Mouse (Mus musculus) midbrain, embryonic 15.5 days (tissue): ENCODE data around the gene Gm21954. TPM values are rescaled to one million over a fixed set of nuclear protein-coding genes. Genes with fewer than 3 reads are reported as not detected.

Experiments
- ATAC-seq: fragments of 200-750 bp; cut with Nextera tagmentation; replicated peaks from 2 replicates; pipeline ENCODE4 v1.8.0; 2017; ENCODE audit warnings: moderate TSS enrichment
- H3K27ac ChIP-seq: fragments of 300-500 bp; sonication (generic); 2 replicates; pipeline ENCODE4 v1.5.1; 2015; ENCODE audit warnings: mild to moderate bottlenecking, inconsistent platforms
- H3K27me3 ChIP-seq: fragments of 300-500 bp; sonication (generic); replicated peaks from 2 replicates; pipeline ENCODE4 v1.6.1; 2015; ENCODE audit warnings: inconsistent platforms
- H3K36me3 ChIP-seq: fragments of 300-500 bp; sonication (generic); replicated peaks from 2 replicates; pipeline ENCODE4 v1.6.1; 2015; ENCODE audit warnings: inconsistent platforms
- H3K4me1 ChIP-seq: fragments of 300-500 bp; sonication (generic); 2 replicates; pipeline ENCODE4 v1.6.1; 2015; ENCODE audit warnings: inconsistent platforms
- H3K4me2 ChIP-seq: fragments of 300-500 bp; sonication (generic); 2 replicates; pipeline ENCODE4 v1.6.1; 2015; ENCODE audit warnings: inconsistent platforms, mild to moderate bottlenecking, moderate library complexity
- H3K4me3 ChIP-seq: fragments of 300-500 bp; sonication (generic); 2 replicates; pipeline ENCODE4 v1.5.1; 2015; ENCODE audit warnings: mild to moderate bottlenecking, inconsistent platforms
- H3K9ac ChIP-seq: fragments of 300-500 bp; sonication (generic); 2 replicates; pipeline ENCODE4 v1.6.1; 2015; ENCODE audit warnings: mild to moderate bottlenecking, inconsistent platforms
- H3K9me3 ChIP-seq: fragments of 300-500 bp; sonication (generic); 2 replicates; pipeline ENCODE4 v1.6.1; 2016; ENCODE audit warnings: inconsistent platforms
- WGBS: fragments of 180-500 bp; shearing (Covaris S2); methylation state at CpG from one replicate; pipeline ENCODE4 v1.1.7; 2015; ENCODE audit warnings: mixed read lengths; 5-methylcytosine and 5-hydroxymethylcytosine counted together
- polyA plus RNA-seq: library from polyadenylated mRNA; unstranded; fragments of >200 nt; fragmentation: Nextera tagmentation; extraction: Ambion mirVana; gene quantifications from 2 replicates; pipeline ENCODE4 v1.2.1, GENCODE M21; 2015

Gene Gm21954
- polyA plus RNA-seq, 1 experiment from 2014 or later: not detected

DNA sequence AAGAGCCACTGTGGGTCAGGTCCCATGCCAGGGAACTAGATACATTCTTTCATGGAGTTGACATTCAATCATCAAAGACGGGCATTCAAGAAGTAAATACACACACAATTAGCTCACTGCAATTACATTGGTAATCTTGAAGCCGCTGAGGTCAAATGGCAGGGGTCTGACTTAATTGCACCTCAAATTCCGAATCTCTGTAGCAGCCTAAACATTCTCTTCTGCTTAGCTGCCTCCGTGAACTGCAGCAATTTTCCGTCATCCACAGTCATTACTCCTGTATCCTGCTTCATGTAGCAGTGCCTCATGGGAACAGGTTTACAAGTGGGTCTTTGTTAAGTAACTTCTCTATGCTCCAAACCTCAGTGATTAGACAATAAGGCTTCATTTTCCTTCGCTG, 20.0 kb upstream of the Gm21954 start:
- 58% methylated on average over 6 of the region's 6 CpGs for WGBS
- ATAC-seq: no peak

DNA sequence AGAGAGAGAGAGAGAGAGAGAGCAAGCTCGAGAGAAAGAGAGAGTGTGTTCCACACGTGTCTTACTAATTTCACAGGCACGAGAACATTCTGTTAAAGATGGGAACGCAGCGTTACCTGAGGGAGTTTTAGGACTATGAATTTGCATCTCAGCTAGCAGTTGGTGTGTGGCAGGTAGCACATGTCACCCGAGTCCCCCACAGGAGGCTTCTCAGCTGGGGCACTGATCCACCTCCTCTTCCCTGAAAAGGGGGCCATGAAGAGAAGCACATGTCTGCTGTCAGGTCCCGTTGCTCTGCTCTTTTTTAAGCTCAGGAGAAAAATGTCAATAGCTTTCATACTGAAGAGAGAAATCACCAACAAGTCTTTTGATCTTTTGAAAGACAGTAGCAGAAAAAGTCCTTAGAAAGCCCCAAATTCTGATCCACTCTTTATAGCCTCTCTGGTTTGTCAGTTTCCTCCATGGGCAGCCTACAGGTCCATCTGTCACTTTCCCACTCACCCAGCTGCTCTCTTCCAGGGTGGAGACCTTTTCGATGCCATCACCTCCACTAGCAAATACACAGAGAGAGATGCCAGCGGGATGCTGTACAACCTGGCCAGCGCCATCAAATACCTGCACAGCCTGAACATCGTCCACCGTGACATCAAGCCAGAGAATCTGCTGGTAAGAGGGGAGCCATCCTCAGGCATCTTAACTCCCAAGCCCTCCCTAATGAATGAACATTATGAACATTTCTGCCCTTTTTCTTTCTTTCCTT, 17.4 kb upstream of the Gm21954 start:
- 78% methylated on average over 12 of the region's 12 CpGs for WGBS
- Histone ChIP-seq H3K9me3 (no peaks in the 10 kb centered on the region), H3K36me3 (peaks cover 21% of the 10 kb centered on the region), H3K9ac (no peak overlapping the region), H3K4me2 (no peak overlapping the region), H3K4me1 (no peaks in the 10 kb centered on the region), H3K4me3 (no peak overlapping the region), H3K27ac (no peak overlapping the region), H3K27me3 (no peaks in the 10 kb centered on the region)
- ATAC-seq: no peak

More for the DNA sequence above, 20.0 kb upstream of the Gm21954 start:
- Histone ChIP-seq H3K4me2 (no peak overlapping the region), H3K36me3 (peaks cover 14% of the 10 kb centered on the region), H3K27ac (no peak overlapping the region), H3K4me1 (no peaks in the 10 kb centered on the region), H3K9ac (no peak overlapping the region), H3K9me3 (no peaks in the 10 kb centered on the region), H3K27me3 (no peaks in the 10 kb centered on the region), H3K4me3 (no peak overlapping the region)

DNA sequence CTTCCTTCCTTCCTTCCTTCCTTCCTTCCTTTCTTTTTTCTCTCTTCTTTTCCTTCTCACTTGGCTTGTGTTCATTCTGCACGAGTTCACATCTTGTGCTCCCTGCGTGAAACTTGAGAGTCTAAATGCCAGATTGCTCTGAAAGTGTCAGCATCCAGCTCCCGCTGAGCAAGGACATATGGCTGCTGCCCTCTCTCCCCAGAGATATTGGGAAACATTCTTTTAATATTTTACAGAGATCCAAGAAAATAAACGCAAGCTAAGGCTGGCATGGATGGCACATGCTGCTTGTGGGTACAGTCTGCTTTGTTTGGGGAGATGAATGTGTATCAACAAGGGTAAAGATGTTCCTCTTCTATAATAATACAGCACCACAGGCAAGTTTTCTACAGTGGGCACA, 11.3 kb upstream of the Gm21954 start:
- Histone ChIP-seq H3K27me3 (no peaks in the 10 kb centered on the region), H3K4me2 (no peak overlapping the region), H3K9me3 (no peaks in the 10 kb centered on the region), H3K4me3 (no peak overlapping the region), H3K9ac (no peak overlapping the region), H3K4me1 (no peaks in the 10 kb centered on the region), H3K27ac (no peak overlapping the region), H3K36me3 (peaks cover 18% of the 10 kb centered on the region; the same call in 1 of the 2 replicates)
- no peak for ATAC-seq
- 66% methylated on average over 4 of the region's 4 CpGs for WGBS

DNA sequence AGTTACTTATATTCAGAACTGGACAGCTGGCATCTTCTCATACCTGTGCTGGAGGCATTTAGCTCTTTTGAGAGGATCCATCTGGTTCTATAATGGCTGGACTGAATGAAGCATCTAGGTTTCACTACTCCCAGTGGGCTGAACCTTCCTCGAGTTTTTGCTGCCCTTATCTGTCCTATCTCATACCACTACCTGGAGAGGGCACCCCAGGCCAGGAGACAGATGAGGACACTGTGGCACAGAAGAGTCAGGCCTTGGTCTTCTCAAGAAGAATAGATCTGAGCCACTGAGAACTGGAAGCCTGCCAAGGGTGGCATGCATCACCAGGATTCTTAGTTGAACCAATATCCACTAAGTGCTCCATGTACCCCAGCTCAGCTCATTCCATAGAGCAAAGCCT, 9.1 kb upstream of the Gm21954 start:
- H3K4me3 ChIP-seq: no peak overlapping the region
- H3K27me3 ChIP-seq: no peaks in the 10 kb centered on the region
- H3K36me3 ChIP-seq: peaks cover 14% of the 10 kb centered on the region; the same call in 1 of the 2 replicates
- H3K4me2 ChIP-seq: no peak overlapping the region
- H3K27ac ChIP-seq: no peak overlapping the region
- ATAC-seq: no peak
- no peak overlapping the region for H3K9ac ChIP-seq
- 73% methylated on average over 1 of the region's 1 CpGs for WGBS
- no peaks in the 10 kb centered on the region for H3K9me3 ChIP-seq
- H3K4me1 ChIP-seq: no peaks in the 10 kb centered on the region

DNA sequence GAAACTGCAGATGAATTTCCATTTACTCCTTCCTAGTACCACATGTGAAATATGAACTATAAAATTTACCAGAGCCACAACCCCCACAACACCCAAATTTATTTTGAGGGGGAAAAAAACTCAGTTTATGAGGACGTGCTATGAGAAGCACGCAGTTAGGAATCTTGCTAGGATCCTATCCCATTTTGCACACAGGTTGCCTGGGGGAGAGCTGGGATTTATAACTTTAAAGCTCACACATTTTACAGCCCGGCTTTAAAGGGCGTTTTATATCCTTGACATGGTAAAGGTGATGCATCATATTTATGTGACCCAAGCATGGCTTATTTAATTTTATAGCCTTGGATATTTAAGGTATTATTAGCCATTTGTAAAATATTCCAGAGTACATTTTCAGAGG, 7.3 kb upstream of the Gm21954 start:
- Histone ChIP-seq H3K27ac (no peak overlapping the region), H3K9ac (no peak overlapping the region), H3K4me2 (no peak overlapping the region), H3K9me3 (no peaks in the 10 kb centered on the region), H3K4me3 (no peak overlapping the region), H3K4me1 (no peaks in the 10 kb centered on the region), H3K36me3 (peaks cover 10% of the 10 kb centered on the region; the same call in 1 of the 2 replicates), H3K27me3 (no peaks in the 10 kb centered on the region)
- ATAC-seq: no peak
- WGBS: 88% methylated on average over 4 of the region's 4 CpGs

DNA sequence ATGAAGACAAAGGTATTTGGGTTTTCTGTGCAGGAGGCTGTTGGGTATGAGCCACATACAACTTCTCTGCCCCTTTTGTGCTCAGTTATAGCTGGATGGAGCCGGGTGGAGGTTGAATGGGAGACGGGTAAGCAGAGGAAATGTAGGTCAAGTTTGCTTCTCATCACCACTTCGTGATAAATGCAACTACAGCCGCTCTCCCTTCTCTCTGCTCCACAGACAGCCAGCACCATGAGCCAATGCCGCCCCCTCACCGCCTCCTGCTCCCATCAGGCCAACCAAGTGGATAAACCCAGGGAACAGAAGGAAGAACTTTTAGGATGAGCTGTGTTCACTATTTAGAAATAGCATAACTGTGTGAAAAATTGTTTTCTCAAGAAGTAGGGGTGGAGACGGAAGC, 4.7 kb upstream of the Gm21954 start:
- Histone ChIP-seq H3K4me3 (no peak overlapping the region), H3K36me3 (peaks cover 10% of the 10 kb centered on the region; the same call in 1 of the 2 replicates), H3K27ac (no peak overlapping the region), H3K27me3 (no peaks in the 10 kb centered on the region), H3K9ac (no peak overlapping the region), H3K4me2 (no peak overlapping the region), H3K4me1 (no peaks in the 10 kb centered on the region), H3K9me3 (no peaks in the 10 kb centered on the region)
- ATAC-seq: no peak
- 91% methylated on average over 7 of the region's 7 CpGs for WGBS

DNA sequence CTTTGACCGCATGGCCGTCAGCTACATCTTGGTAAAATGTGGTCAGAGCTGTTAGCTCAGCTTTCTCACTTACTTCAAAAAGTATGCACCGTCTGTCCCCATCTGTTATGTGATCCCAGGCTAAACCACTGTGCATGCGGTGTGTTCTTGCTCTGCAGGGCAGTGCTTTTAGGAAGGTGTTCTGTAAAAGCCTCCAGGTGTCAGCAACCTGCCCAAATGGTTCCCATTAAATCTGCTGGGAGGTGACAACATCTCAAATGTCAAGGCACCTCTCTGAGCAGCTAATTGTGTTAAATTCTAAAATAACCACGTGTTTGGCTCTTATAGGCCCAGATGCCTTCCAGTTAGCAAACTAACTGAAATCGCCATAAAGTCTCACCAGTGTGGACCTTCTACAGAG, 1.1 kb upstream of the Gm21954 start:
- Histone ChIP-seq H3K4me3 (no peak overlapping the region), H3K4me1 (no peaks in the 10 kb centered on the region), H3K27me3 (no peaks in the 10 kb centered on the region), H3K27ac (no peak overlapping the region), H3K4me2 (no peak overlapping the region), H3K9ac (no peak overlapping the region), H3K9me3 (no peaks in the 10 kb centered on the region), H3K36me3 (no peaks in the 10 kb centered on the region)
- 76% methylated on average over 6 of the region's 6 CpGs for WGBS
- ATAC-seq: no peak

DNA sequence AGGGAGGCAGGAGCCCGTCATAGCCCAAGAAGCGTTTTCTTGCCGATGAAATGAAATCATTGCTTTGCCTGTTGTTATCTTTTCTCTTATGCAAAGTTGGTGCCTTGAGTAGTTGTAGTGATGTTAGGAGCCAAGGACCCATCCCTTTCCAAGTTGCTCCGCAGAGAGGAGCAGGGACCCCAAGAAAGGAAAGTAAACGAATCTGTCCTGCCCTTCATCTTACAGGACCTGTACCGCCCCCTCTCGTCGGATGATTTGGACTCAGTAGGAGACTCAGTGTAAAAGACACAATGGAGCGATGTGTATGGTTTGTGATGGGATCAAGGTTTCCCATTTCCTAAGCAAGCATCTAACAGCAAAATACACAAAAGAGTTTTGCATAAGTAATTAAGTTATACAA, 5.7 kb downstream of the Gm21954 start:
- Histone ChIP-seq H3K4me1 (peaks cover 21% of the 10 kb centered on the region), H3K27me3 (no peaks in the 10 kb centered on the region), H3K36me3 (no peaks in the 10 kb centered on the region), H3K9ac (no peak overlapping the region), H3K4me2 (no peak overlapping the region), H3K9me3 (no peaks in the 10 kb centered on the region), H3K27ac (no peak overlapping the region), H3K4me3 (no peak overlapping the region)
- no peak for ATAC-seq
- WGBS: 53% methylated on average over 9 of the region's 9 CpGs

DNA sequence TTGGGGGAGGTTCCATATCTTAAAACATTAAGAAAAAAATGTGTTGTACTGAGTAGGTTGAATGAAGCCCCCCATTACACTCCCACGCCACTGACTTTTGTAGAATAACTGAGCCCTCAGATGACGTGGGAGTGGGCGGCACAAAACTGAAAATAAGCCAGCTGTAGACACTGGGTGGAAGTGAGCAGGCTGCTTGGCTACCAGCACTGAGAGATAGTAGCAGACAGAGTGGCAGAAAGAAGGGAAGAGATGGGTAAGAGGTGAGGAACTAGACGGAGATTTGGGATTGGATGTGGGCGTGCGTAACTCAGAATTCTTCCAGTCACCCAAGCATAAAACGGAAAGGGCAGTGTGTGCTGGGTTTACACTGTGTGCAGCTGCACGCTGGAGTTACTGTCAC, 6.2 kb downstream of the Gm21954 start:
- H3K4me1 ChIP-seq: peaks cover 27% of the 10 kb centered on the region
- no peak for ATAC-seq

DNA sequence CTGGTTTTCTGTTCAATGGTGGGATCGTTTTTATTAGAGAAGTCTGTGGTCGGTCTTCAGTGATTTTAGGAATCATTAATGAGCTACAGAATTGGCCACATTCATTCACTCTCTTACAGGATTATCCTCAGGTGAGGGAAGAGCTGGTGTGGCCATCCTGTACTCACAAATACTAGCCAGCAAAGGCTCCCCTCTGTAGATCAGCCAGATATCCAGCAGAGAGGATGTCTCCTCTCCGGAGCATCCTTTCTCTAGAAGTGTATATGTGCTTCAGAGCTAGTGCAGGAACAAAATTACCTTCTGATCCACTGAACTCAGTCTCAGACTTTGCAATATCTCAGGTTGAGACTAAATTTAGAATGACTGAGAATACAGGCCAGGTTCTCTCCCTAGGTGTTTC, 7.8 kb downstream of the Gm21954 start:
- H3K4me3 ChIP-seq: no peak overlapping the region
- H3K4me2 ChIP-seq: peak overlapping the region; percentile 16; the same call in 1 of the 2 replicates
- ATAC-seq: no peak
- H3K9ac ChIP-seq: no peak overlapping the region
- H3K27me3 ChIP-seq: no peaks in the 10 kb centered on the region
- H3K27ac ChIP-seq: peak overlapping the region; percentile 45; the same call in 1 of the 2 replicates
- no peaks in the 10 kb centered on the region for H3K9me3 ChIP-seq
- peaks cover 27% of the 10 kb centered on the region for H3K4me1 ChIP-seq
- H3K36me3 ChIP-seq: no peaks in the 10 kb centered on the region
- whole genome bisulfite sequencing: 45% methylated on average over 3 of the region's 3 CpGs

More for the DNA sequence above, 6.2 kb downstream of the Gm21954 start:
- Histone ChIP-seq H3K9ac (no peak overlapping the region), H3K4me2 (no peak overlapping the region), H3K4me3 (no peak overlapping the region), H3K27me3 (no peaks in the 10 kb centered on the region), H3K36me3 (no peaks in the 10 kb centered on the region), H3K27ac (no peak overlapping the region), H3K9me3 (no peaks in the 10 kb centered on the region)
- WGBS: 76% methylated on average over 8 of the region's 8 CpGs

DNA sequence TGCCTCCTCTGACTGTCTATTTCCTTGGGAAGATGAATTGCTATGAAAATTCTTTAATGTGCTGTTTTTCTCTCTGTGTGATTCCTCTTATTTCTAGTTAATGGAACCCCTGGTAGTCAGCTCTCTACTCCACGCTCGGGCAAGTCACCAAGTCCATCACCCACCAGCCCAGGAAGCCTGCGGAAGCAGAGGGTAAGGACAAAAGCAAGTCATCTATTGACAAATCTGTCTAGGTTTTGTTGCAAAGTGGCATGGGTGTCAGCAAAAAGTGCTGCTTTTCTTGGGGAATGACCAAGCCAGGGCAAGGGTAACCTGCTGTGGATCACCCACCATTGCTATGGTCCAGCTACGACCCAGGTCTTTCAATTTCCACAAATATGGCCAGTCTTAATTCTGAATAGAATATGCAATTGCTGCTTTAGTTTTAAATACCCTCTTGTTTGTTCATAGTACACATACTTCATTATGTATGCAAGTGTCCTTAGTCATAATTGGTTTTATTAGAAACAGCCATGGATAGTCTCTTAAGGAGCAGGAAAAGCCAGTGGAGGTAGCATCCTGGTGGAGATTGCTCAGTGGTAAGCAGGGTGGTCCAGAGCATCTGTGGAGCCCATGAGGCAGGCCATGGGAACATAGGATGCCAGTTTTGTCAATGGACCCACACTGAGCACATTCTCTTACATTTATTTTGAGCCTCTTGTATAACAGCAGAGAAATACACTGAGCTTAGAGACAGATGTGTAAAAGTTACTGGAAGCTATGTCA, 8.9 kb downstream of the Gm21954 start:
- Histone ChIP-seq H3K4me3 (no peak overlapping the region), H3K36me3 (no peaks in the 10 kb centered on the region), H3K27me3 (no peaks in the 10 kb centered on the region), H3K9ac (no peak overlapping the region), H3K27ac (peak overlapping the region; percentile 45; the same call in 1 of the 2 replicates), H3K9me3 (no peaks in the 10 kb centered on the region), H3K4me1 (peaks cover 27% of the 10 kb centered on the region), H3K4me2 (peak overlapping the region; percentile 28)
- ATAC-seq: no peak
- 78% methylated on average over 4 of the region's 4 CpGs for WGBS

DNA sequence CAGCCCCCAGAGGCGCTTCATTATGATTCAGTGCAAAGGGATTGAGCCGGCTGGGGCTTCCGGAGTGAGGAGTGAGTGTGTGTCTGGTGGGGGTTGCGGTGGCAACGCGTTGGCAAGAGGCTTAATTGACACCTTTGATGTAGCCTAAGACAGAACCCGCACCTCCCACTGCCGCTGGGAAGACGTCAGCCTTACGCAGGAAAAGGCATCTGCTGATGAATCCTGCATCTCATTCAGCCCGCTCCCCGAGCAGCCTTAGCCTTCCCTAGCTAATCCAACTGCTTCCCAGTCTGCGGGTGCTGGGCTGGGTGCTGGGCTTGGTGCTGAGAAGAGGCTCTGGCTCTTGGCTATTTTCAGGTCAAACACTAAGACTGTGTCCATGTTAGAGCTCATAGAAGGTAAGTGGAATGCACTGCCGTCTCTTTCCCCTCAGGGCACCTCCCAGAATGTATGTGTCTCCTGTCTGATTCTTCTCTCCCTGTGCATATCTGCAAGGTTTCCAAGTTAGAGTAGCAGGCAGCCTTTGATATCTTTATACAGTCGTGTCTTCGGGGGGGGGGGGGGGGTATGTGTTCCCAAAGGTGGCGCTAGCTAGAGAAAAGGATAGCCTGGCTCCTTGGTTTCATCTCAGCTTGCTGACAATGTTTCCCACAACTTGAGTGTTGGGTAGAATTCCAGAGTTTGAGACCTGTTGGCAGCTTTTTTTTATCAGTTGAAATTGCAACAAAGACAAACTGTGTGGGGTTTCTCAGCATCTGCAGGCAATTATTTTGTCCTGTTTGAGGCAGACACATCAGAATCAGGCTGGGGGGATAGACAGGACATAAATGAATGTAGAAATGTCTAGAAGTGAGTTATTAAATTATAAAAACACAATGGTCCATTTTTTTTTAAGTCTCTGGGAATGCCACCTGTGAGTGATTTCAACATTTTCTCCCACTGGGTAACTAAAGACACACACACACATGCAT, 10.0 kb downstream of the Gm21954 start:
- Histone ChIP-seq H3K9me3 (no peaks in the 10 kb centered on the region), H3K4me3 (peak overlapping the region; percentile 30), H3K4me2 (peak overlapping the region; percentile 52), H3K27ac (peak overlapping the region; percentile 87), H3K36me3 (no peaks in the 10 kb centered on the region), H3K4me1 (peaks cover 27% of the 10 kb centered on the region), H3K27me3 (no peaks in the 10 kb centered on the region), H3K9ac (peak overlapping the region; percentile 38)
- peak; percentile 94 for ATAC-seq
- under 1% methylated on average over 17 of the region's 17 CpGs for WGBS
